Mouse (Mus musculus) gastrocnemius, postnatal 25 days (tissue): ENCODE results near the gene Npb. TPM values are rescaled to one million over a fixed set of nuclear protein-coding genes. Genes with fewer than 3 reads are reported as not detected.

Source experiments
- DNase-seq: peaks from one replicate; pipeline ENCODE4 v3.0.0; 2022
- total RNA-seq, 2 experiments: library from RNA; stranded (reverse); gene quantifications; 1 replicate in 1 of 2; 2 replicates in 1 of 2; pipeline ENCODE4 v1.2.3; 2021

Npb gene
- total RNA-seq, 2 experiments from 2014 or later = not detected

DNA sequence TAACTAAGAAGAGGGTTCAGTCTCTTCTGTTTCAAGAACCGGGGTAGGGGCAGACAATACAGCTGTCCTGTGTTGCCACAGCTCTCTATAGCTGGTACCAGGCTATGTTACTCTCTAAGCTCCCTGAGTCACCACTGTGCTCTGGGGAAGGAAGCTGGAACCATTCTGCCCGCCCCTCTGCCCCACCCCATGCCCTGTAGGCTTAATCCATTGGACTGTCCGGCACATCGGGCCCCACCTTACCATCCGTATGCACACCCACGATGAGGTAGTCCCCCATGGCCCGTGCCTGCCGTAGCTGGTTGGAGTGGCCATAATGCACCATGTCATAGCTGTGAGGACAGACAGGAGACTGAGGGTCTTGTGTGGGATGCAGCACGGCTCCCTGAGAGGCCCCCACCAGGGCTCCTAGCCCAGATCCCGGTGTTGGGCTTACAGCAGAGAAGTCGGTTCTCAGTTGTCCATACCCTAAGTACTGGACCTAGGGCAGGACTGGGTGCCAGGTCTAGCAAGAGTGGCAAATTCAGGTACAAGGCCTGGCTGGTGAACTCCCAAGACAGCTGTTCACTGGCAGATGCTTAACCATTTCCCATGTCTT, 7.4 kb downstream of the Npb start:
- no peak for DNase-seq

DNA sequence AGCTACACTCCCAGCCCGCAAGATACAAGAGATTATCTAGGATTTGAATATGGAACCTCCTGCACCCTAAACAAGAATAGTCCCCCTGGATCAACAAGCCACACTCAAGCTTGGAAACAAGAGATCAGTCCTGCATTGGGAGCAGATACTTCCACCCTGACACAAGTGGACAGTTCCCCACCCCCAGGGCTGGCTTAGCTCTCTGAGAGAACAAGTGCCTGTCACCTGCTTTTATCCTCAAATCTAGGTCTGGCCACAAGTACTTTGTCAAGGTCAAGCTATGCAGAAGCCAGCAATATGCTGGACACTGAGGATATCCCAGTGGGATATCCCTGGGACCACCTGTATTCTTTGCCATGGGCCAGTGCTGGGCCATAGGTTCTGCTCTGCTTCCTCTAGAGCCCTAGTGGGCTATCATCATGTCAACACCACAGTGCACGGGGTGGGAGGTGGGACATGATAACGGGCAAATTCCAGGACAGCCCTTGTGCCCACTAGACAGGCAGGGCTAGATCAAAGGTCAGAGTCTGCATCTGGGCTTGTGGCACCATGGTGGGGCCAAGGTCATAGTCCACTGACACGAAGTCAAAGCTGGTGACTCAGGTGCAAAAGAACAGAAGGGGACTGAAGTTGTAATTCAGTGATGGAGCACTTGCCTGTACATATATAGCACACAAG, 8.5 kb downstream of the Npb start:
- no peak for DNase-seq

DNA sequence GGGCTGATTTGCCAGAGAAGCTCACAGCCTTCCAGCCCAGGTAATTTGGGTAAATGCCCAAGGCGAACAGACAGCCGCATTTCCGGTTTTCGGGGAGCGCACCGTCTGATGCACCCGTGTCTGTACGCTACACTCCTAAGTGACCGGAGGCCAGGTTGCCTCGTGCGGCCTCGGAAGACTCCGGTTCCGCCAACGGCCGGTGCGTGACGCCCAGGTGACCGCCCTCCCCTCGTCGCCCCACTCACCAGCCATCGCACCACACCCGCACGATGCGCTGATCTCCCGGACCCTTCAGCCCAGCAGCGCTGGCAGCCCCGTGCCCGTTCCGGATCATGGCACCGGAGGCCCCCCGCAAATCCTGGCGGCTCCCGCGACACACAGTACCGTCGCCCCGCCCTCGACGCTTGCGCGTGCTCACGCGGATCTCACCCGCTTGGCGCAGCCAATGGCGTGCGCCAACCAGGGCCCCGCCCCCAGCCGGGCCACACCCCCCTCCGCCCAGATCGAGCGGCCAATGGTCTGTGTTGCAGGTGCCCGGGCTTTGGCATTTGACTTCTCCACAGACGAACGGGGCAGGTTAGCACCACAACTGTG, 9.3 kb downstream of the Npb start, which contains the start of gene Pcyt2:
Pcyt2 (minus strand) TSS at position 418 of the 594 bp plus-strand sequence.
- peak; percentile 94 for DNase-seq

DNA sequence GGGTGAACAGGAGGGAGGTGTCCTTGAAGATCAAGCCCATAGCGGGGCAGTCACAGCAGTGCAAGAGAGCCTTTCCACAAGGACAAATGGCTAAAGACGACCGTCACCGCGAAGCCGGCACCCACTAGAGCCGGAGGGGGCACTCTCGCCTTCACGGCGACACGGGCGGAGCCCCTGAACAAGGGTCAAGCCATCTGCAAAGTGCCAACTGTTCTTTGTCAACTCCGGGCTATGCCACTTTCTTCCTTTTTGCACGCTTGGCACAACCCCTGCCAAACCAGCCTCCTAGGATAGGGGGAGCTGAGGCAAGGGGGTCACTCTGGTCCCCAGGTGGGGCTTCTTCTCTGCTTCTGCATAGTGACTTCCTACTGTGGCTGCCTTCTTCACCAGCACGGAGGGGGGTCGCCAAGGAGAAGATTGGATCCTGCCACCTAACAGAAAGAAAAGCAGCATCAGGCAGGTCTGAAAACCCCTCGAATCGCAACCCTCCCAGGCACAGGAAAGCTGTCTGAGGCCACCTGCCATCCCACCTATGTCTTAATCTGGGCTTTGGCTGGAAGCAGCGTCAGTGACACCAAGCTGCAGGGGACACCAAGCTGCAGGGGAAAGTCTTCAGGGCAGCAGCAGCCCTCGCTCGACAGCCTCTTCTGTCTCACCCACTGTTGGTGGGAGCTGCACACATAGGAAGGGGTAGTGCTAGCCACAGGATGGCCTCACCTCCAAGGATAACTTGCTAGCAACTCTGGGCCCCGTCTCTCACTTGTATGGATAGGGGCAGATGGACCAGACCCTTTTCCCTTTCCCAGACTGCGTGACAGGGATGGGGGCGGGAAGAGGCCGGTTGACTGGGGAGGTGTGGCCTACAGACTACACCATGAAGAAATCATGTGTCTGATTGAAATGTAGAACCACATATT, 10.6 kb downstream of the Npb start:
- DNase-seq = no peak

DNA sequence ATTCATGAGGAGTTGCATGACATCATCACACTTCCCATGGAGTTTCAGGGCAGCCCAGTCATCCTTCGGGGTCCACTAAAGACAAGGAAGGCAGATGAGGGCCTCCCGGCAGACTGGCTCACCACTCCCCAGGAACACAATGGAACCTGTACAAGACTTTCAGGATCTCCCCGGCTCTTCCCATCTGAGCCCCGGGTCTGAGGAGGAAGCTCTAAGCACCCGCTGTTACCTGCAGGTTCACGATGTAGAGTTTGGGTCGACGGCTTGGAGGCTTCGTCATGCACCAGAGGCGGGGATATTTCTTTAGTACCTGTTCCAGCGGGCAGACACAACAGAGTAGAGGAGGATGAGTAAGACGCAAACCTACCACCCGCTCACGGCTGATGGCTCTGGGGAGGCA, 11.9 kb downstream of the Npb start:
- DNase-seq = no peak

DNA sequence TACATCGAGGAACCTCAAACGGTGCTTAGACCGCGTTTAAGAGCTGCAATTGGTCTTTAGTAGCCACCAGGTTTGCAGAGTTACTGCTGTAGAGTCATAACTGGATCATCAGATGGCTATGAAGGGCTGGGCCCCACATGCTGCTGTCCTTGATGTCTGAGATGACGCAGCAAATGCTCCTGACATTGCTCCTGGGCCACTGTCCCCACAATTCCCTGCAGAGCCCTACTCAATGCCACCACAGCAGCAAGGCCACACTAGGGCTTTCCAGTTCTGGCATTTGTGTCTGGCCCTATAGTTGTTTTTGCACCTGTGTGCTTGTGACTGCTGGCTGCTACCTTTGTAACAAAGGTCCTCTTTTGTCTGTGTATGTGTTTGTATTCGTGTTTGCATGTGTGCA, 14.5 kb downstream of the Npb start:
- DNase-seq = no peak

DNA sequence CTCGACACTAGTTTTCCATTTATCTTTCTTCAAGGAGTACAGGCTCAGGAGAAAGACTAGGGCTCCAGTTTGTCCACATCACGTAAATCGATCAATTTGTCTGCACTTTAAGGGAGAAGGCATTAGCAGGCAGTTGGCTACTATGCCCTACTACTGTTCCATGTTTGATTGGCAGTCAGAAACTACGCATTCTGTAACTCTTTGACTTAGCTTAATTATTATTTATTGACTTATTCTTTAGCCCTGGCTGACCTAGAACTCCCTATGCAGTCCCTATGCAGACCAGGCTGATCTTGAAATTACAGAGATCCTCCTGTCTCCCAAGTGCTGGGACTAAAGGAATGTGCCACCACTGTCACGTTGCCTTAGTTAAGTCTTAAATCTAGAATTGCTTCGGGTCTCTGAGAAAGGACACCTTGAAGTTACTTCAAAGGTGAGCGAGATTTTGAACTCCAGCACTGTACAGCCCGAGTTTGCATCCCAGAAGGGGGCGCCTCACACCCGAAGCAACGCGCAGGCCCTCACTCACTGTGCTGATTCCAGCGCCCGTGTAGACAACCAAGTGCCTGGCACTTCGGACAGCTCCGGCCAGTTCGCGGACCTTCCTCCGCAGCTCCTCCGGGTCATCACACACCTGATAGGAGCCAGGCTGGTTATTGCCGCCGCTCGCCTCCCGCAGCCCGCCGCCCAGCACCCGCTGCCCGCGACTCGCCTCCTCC, 15.8 kb downstream of the Npb start:
- DNase-seq = peak; percentile 63

DNA sequence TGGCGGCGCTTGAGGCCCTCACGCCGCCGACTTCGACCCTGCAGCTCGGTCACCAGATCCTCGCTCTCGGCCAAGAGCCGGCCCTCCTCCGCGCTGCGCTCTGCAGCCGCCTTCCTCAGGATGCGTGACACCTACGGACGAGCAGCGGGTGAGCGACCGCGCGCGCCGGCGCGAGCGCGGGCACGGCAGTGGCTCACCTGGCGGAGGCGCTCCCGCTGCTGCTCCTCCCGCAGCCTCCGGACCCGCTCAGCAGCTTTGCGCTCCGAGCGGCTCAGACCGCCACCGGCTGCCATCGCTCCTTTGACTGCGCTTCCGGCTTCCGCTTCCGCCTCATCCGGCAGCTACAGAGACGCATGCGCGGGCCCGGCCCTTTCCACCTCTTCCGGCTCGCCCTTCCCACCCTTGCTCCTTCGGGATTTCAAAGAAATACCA, 16.4 kb downstream of the Npb start:
- DNase-seq = peak; percentile 82

DNA sequence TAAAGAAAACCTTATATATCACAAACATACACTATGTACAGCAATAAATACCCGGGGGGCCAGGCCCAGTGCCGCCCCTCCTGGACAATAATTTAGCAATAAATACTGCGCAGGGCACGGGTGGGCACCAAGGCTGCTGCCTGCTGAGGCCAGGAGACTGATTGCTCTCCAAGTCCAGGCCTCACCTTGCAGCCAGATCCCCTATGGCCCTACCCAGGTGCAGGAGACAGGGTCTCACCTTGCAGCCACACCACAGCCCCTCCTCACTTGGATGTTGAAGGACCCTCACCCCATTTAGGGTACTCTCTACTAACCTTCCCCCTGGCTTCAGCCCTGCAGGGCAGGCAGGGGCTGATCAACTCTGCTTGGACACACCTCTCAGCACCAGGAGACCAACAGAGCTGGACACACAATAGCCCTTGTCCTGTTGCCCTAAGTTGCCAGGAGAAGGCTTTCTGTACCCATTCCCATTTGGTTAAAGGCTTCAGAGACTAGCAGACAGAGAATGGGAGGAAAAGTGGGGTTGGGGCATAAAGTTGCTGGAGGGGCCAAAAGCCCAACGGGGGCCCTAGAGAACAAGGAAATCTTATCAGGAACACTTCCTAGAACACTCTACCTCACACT, 17.0 kb downstream of the Npb start, which contains the start of gene Sirt7:
Sirt7 (minus strand) TSS at position 89 of the 624 bp plus-strand sequence.
- no peak for DNase-seq

DNA sequence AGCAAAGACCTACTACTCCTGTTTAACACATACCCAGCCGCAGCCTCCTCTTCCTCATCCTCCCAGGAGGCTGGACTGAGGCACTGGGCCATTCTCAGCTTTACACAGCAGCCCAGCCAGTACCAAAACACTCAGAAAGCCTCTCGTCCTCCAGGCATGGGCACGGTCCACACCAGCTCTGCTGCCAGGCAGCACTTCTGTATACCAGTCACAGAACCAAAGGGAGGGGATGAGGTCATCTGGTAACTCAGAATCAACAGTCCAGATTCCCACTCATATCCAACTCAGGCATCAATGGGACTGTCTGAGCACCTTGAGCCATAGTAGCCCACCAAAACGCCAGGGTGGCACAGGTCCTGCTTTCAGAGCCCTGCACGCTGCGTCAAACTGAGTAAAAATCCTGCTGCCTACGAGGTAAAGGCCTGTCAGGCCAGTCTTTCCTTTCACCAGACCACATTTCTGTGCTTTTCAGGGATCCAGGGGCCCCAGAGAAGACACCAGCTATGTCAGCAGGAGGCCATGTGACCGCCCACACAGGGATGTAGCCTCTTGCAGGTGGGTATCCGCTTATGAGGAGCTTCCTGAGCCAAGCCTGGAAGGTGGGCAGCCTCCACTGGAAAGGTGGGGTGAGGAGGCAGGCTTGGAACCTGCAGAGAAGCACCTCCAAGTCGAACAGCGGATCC, 18.6 kb downstream of the Npb start:
- DNase-seq = no peak

DNA sequence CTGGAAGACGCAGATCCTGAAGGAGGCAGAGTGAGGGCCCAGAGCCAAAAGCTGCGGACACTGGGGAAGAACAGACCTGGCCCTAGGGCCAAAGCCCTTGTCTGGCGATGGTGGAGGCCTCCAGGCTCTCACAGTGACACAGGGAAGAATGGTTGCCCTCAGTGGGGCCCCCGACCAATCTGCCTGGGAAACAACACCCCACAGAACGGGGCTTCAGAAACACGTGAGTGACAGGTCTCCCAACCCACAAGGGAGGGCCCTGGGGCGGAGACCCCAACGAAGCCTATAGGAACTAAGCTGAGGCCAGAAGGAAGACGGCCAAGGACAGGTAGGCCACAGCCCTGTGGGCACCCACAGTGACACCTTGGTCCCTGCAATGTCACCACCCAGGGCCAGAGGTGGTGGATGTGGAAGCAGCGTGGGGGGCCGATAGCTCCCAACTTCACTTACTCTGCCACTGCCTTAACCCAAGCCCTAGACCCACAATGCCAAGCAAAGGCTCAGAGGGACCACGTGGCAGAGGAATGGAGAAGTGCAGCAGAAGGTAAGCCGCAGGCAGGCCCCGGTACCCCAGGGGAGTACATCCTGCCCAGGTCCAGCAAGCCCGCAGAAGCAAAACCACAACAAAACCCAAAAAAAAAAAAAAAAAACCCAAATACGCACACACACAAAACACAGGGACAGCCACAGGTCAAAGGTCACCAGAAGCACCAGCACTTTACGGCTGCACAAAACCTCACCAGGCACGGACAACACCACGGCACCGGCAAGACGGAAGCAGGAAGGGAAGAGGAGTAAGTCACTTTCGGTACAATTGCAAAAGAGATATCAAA, 19.4 kb downstream of the Npb start:
- DNase-seq = no peak

DNA sequence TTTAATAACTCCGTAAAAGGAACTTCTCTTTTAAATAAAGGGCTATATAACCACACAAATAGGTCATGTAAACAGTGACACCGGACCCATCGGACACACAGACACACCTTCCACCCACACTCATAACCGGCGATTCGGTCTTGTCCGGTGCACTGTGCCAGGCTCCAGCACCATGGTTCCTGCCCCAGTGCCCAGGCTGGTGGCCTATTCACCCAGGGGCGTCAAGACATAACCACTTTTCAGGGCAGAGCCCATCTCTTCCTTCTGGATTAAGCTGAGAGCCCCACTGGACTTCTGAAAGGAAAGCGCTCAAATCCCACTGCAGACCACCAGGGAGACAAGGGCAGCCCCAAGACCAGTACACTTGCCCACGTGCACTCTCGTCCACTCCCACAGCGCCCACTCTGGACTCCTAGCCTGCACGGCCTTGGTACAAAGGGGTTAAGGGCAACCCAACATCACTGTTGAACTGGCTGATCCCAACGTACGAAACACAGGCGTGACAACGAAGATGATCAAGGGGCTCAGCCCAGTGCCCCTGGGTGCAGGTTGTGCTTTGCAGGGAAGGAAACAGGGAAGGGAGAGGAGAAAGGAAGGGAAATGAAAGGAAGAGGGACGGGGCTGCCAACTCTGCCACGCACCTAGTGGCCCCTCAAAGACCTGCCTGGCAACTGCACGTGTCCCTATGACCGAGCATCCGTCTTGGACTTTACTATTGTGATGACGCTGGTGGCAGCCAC, 20.5 kb downstream of the Npb start:
- peak; percentile 15 for DNase-seq

DNA sequence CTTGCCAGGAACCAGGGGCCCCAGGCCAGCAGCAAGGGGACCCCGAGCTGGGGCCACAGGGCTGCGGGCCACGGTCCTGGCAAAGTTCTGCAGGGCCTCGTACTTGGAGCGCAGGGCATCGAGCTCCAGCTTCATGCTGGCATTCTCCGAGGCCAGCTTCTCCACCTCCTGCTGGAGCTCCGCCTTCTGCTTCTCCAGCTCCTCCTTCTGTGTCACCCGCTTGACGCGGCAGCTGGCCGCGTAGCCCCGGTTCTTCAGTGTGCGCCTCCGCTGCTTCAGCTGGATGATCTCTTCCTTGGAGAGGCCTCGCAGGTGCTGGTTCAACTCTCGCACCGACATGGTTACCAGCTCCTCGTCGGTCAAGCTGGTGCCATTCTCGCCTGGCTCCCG, 21.1 kb downstream of the Npb start:
- DNase-seq = peak; percentile 56

DNA sequence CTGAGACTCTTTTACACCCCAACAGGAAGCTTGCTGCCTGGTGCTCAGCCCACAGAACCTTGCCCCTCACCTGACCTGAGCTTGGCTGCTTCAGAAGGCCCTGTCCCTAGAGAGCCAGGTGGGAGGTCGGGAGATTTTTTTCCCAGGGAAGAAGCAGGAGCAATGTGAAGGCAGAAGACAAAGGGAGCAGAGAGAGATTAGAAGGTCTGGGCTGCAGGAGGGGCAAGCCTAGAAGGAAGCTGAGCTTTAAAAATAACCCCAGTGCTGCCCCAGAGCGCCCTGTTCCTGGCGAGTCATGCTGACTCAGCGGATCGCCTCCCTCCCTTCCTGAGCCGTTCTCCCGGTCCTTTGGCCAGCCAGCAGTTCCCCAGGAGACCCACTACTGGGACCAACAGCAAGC, 21.6 kb downstream of the Npb start:
- peak; percentile 72 for DNase-seq

DNA sequence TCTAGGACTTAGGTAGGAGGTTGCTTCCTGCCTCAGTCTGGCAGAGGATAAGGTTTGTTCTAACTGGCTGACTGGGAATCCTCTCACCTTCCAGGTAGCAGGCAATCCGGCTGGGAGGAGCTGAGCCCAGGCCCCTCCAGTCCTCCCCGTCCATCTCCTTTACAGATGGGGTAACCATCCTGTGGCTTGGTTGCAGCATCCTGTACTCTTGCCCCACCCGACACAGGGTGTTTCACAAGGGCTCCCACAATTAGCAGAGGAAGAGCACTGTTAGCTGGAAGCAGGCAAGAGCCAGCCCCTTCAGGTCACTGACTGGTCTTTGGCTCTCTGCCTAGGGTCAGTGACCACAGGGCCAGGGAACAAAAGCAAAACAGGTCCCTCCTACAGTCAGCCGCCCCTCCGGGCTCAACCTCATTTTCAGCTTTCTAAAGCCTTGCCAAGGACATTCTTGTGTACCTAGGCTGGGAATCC, 22.2 kb downstream of the Npb start:
- no peak for DNase-seq

DNA sequence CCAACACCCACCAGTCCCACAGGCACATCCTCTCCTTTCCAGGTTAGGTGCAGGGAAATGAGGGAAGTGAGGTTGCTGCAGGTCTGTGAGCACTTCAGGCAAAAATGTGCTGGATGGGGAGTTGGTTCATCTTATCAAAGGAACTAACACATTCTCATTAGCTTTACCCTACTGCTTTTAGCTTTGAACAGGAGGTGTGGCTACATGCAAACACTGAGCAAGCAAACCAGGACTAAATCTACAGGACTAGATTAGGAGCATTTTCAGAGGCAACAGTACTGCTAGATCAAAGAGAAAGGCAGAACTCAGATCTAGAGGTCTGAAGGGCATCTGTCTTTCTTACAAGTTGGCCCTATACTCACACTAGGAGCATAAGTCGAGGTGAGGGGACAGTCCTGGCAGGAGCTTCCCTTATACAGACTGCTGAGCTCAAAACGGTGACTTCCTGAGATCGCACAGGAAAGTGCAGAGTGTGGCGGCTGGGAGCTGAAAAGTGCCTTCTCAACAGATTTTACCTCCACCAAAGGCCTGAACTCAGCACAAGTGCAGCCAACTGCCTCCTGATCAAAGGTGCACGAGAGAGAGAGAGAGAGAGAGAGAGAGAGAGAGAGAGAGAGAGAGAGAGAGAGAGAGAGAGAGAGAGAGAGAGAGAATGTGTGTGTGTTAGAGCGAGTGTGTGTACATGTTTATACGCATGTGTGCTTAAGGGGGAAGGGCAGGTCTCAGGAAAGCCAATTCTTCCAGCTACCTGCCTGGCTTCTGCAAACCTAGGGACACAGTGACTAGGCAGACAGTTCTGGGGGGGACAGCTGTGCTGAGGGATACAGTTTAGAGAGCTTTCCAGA, 22.8 kb downstream of the Npb start:
- no peak for DNase-seq

DNA sequence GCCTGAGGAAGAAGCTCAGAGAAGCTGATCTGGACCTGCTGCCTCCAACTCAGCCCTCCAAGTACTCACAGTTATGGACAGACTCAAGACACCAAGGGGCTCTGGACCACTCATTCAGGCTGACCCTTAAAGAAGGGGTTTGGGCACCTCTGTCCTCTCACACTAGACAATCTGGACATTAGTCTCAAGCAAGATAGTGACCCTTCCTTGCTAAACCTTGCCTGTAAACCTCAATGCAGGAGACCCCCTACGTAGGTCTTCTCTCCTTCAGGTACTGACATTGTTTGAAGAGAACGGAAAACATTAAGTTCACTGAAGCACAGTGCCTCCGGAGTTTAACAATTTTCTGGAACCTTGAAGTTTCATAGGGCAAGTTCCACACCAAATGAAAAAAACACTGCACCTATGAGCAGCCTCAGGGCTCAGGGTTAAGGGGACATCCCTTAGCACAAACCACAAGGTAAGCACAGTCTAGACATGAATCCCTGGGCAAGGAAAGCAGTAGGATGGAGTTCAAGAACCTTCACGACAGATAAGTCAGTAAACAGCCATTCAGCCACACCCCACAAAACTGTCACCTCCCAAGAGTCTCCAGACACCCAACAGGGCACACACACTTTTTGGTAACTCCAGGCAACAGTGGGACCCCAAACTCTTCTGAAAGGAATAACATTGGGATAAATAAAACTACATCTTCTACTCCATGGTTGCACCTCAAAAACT, 23.6 kb downstream of the Npb start:
- DNase-seq = no peak
